Mouse (Mus musculus) gastrocnemius, postnatal 25 days (tissue): Measurements from ENCODE around the gene Gas2. TPM values are rescaled to one million over a fixed set of nuclear protein-coding genes. Genes with fewer than 3 reads are reported as not detected.
A peak's percentile ranks its signal among the peaks of the same experiment; 100 is the strongest.

Experiments used
- DNase-seq: peaks from one replicate; pipeline ENCODE4 v3.0.0; 2022
- long read RNA-seq, 2 experiments: library from polyadenylated mRNA; stranded (forward); transcript quantifications; one replicate each; pipeline ENCODE4 v2.0.0; 2021
- total RNA-seq, 2 experiments: library from RNA; stranded (reverse); gene quantifications; 1 replicate in 1 of 2; 2 replicates in 1 of 2; pipeline ENCODE4 v1.2.3; 2021

Gene Gas2
- total RNA-seq, result 1 to 10 TPM; 3.1 to 4.7 TPM
- long read RNA-seq, experiment 1, partial matches to known transcripts, result 0 of 3 reads
- long read RNA-seq, experiment 1, other reads (novel, unspliced or antisense), result 3 of 3 reads
- long read RNA-seq, experiment 2, partial matches to known transcripts, result 1 of 4 reads
- long read RNA-seq, experiment 2, other reads (novel, unspliced or antisense), result 3 of 4 reads

DNA sequence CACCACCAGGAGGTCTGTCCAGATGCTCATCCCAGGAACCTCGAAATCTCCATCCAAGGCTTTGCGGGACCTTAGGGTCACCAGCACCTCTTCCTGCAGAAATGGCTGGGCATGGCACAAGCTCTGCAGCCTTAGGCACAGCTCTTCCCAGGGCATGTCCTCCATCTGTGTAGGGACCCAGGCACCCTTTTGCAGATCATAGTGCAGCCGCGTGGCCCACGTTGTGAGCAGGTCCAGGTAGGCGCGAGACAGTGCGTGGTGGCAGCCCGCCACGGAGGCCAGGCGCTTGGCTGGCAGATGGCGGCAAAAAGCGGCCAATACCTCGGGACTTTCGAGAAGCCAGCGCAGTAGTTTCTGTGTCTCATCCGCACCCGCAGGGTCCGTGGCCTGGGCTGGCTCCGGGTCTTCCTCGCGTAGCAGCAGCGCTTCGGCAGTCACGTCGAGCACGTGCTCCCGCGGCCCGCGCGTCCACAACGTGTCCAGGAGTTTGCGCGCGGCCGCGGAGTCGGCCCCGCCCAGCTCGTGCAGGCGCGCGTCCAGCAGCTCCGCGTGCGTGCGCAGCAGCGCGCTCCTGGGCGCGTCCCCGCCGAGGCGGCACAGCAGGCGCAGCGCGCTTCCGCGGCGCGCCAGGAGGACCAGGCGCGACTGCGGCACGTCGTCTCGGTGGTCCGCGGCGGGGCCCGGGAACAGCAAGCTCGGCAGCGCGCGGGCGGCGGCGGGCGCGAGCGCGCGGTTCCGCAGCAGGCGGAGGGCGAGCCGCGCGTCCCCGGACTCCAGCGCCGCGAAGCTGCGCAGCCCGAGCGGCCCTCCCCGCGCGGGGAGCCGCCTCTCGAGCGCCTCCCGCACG lies at the start of gene Gas2:
Gas2 (plus strand) TSS at position 766 of the 847 bp plus-strand sequence.
- peak; percentile 82 for DNase-seq

GRCm38 (mm10) chr7:51815473-51816282 lies 46.1 kb upstream of the Gas2 start:
- no peak for DNase-seq

DNA sequence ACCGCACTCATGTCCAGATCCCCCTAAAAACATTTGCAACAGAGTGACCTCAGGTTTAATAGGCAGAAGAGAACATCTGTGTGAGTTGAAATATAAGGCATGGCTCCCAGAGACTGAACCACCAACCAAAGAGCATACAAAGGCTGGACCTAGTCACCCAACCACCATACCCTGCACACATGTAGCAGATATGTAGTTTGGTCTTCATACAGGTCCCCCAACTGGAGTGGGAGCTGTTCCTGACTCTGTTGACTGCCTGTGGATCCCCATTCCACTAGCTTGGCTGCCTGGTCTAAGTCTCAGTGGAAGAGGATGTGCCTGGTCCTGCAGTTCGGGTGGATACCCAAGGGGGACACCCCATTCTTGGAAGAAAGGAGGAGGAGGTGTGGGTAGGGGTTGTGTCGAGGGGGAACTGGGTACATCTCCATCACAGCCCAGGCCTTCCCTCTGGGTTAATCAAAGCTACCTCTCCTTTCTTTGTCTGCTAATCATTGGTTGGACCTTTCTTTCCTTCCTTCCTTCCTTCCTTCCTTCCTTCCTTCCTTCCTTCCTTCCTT lies 45.5 kb upstream of the Gas2 start:
- no peak for DNase-seq

DNA sequence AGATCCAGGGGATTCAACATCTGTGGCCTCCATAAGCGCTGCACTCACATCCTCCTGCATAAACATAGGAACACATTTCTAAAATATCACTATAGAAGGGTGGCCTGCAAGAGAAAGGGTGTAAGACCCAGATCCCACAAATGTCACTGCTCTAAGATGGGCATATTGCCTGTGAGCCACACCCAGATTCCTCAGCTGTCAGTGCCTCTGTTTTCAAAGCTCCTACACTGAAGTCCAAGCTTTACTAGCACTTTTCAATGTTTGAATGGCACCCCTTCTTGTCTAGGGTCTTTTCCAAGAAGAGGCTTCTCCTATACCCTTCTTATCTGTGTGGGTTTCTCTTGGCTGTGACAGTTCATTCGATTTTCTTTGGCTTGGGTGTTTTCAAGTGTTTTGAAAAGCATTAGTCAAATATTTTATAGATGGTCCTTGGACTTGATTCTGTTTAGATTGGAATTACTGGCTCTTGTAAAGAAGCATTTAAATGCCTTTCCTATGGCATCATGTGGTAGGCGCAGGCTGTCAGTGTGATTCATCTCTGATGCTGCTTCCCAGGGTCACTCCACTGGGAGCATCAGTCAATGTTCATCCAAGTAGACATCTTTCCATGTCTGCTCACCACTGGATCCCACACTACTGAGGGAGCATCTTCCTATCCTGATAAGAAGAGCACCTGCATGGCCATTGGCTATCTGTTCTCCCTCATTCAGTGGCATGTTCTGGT lies 43.4 kb upstream of the Gas2 start:
- no peak for DNase-seq

DNA sequence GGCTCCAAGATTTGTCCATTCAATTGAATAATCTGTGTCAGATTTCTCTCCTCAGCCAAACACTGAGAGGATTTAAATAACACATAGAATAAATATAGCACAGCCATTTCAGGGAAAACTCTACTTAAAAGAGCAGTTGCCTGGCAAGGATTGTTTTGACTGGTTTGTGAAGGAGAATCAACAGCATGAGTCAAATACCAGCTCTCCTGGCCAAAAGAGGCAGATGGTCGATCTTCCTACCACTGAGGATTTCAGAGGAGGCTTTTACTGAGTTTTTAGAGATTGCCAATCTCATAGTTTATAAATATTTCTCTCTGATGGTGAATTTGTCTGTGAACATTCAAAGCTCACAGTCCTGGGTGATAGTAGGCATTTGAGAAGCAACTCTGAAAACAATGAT lies 41.9 kb upstream of the Gas2 start:
- DNase-seq, result no peak

- no peak for DNase-seq
These were observed 40.3 kb upstream of the Gas2 start for GRCm38 (mm10) chr7:51821467-51821866.

DNA sequence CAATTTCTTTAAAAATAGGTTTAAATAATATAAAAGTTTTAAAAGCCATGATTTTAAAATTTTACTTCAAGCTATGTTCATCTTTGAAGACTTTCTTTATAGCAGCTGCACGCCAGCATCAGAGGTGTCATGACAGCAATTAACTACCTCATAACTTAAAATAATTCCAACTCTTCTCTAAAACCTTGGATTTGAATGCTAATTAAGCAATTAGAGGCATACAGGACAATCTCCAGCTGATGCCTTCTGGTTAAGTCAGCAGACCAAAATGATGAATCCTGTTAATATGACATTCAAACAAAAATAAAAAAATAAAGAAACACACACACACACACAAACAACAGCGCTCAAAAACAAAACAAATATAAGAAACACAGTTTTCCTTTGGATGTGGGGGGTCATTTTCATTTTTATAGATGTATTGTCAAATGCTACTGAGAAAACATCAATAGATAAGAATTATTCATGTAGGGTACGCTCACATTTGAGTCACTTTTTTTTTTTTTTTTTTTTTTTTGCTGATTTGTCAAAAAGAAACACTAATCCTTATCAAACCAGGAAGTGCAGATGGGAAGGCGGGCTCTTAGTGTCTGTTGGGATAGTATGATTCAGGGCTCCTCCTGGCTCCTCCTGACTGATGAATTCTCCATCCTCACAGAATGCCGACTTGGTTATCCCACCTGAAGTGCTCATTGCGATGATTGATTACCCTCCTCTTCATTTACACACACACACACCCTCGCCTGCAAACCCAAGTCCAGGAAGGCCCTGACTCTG lies 38.1 kb upstream of the Gas2 start:
- no peak for DNase-seq

DNA sequence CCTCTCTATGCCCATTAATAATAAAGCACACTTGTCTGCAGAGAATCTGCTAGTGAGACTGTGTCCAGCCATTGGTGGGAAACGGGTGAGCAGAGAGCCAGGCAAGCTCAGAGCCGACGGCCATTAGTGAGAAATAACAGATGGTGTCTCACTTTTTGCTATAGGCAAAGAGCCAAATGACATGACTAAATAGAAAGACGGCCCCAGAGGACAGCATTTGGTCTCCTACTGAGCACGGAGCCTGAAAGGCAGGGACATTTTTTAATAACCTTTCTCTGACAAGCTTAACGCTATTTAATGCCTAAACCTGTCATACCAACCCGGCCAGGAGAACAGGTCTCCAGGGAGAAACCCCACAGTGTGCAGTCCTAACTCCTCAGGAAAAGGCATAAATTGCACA lies 29.9 kb upstream of the Gas2 start:
- no peak for DNase-seq

DNA sequence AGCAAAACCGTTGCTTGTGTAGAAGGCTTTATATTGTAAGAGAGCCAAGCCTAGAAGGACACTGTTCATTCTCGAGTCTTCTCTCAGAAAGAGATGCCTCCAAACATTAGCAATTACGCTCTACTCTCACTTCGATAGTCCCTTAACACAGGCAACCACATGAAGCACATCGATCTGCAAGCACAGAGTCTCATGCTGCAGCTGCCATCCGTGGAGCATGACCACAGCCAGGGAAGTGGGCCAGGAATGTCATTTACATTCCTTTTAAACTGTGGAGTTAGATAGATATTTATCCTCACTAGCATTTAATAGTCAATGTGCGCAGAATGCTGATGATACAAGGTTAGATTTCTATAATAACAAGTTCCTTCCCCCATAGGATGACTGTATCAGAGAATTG lies 21.3 kb upstream of the Gas2 start:
- DNase-seq, result no peak

DNA sequence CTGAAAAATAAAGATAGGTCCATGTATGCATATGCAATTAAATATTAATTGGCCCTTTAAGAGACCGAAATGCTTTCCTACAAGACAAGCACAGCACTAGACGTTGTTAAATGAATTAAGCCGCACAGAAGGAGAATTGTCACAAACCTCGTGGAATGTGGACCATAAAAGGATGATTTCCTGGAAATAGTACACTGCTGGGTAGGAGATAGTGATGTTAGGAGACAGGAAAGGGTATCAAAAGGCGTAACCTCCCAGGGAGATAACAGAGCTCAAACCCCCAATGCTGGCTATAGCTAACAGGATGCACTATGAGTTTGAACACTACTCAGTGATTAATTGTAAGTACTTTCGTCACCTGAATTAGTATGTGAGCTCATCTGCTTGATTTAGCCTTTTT lies 10.9 kb upstream of the Gas2 start:
- no peak for DNase-seq

DNA sequence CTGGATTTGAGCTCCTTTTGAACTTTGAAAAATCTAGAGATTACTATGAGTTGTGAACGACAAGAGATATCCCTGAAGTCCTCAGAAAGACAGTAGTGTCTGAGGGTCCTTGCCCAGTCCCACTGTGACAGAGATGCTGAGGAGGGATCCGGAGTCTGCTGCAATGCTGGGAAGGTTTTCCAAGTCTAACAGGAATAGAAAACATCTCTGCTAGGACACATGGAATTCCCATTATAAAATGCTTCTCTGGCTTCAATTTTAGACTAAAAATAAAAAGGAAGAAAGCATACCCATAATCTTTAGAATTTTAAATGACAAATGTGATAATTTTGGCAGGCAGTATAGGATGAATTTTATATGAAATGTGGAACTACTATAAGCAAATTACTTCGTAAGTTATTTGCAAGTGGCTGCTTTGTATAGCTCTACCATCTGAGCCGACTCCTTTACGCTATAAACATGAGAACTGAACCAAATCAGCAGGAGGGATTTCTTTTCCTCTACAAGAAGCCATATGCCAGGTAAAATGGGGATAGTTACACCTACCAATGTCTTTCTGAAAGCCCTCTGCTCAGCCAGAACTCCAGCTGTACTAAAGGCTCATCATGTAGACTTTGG lies 9.8 kb upstream of the Gas2 start:
- DNase-seq, result no peak

DNA sequence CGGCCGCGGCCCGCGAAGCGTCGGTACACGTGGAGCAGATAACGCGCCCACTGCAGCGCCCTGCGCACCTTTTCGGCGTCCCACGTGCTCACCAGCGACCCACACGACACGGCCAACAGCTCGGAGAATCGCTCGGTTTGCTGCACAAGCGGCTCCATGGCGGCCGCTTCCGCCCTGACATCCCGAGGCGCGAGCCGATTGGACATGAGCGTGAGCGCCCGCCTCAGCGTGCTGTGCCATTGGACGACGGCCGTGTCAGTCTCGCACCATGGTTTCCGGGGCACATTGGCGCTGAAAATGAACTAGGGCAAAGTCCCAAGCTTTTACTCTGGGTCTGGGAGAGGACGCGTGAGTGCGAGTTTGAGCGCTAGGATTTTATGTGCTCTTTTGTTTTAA lies 280 bp downstream of the Gas2 start, which contains the start of gene Fancf:
Fancf (minus strand) TSS at position 171 of the 396 bp plus-strand sequence.
- DNase-seq, result peak; percentile 95

- no peak for DNase-seq
These were observed 1.0 kb downstream of the Gas2 start for GRCm38 (mm10) chr7:51862842-51863241.

- no peak for DNase-seq
These were observed 3.5 kb downstream of the Gas2 start for GRCm38 (mm10) chr7:51865336-51865735.

GRCm38 (mm10) chr7:51867983-51868382 lies 6.2 kb downstream of the Gas2 start:
- DNase-seq, result no peak

DNA sequence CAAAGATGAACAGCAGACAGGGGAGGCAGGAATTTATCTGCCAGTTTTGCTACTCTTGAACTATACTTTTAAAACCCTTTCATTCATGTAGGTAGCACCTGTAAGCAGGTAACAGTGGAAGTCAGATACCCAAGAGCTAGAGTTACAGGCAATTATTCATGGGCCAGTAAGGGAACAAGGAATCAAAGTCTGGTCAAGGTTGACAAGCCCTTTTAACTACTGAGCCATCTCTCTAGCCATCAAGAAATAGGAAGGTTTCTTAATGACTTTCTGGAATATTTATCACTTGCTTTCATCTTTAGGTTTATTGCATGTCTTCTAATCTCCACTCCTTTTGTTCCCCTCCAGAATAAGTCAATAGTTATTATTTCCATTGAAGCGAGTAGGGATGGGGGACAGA lies 10.2 kb downstream of the Gas2 start:
- no peak for DNase-seq

GRCm38 (mm10) chr7:51872597-51872996 lies 10.8 kb downstream of the Gas2 start:
- no peak for DNase-seq

- DNase-seq, result no peak
These were observed 14.5 kb downstream of the Gas2 start for GRCm38 (mm10) chr7:51876316-51876715.

DNA sequence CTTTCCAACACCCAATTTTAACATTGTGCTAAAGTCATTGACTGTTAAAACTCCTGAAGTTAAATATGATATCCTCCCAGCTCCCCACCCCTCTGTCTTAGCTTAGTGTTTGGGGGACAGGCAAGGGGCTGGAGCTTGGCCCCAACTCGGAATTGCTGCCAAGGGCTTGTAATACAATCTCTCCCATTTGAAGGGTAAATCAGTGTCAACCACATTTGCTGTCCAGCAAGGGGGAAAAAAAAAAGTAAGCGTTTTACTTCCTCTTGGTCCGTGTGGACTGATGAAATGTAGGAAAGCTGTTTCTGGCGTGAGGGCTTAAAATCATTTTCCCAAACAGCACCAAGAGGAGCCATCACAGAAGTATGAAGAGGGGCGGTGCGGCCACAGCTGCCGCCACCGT lies 16.9 kb downstream of the Gas2 start:
- DNase-seq, result no peak

DNA sequence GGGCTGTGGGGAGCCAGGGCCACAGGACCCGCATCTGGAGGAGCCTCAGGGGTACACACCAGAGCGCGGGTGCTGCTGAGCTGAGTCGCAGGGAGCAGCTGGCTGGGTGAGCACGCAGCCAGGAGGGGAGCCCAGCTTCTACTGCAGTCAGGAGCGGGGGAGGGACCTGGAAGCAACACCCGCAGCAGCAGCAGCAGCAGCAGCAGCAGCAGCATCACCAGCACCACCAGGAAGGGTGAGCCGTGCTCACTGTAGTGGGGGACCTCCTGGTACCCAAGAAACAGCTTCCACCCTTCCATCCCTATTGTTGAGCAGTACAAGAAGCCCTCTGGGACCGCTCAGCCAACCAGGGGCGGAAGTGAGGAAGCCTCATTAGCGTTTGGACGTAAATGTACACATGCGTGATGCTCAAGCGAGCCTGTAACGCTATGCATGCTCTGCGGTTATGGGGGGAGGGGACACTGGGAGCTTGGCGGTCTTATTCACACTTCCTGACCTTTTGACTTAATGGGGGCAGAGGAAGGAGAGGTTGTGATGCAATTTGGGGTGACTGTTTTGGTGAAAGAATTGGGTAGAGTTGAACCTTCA lies 17.4 kb downstream of the Gas2 start:
- DNase-seq, result peak; percentile 28
